Mouse (Mus musculus): ENCODE data around the gene Lamb1.

The Lamb1 gene

GRCm38 (mm10) chr12:31283617-31284136 lies 18.6 kb downstream of the Lamb1 start:
- no peak for DNase-seq (ENCODE audit: low spot score)

GRCm38 (mm10) chr12:31289046-31289445 lies 24.0 kb downstream of the Lamb1 start:
- no peak for DNase-seq (ENCODE audit: low spot score)

- DNase-seq (ENCODE audit: low spot score) = no peak
These were observed 25.9 kb downstream of the Lamb1 start for GRCm38 (mm10) chr12:31290951-31291350.

- DNase-seq (ENCODE audit: low spot score) = no peak
These were observed 28.5 kb downstream of the Lamb1 start for GRCm38 (mm10) chr12:31293361-31294142.

GRCm38 (mm10) chr12:31294526-31294925 lies 29.5 kb downstream of the Lamb1 start:
- no peak for DNase-seq (ENCODE audit: low spot score)

- no peak for DNase-seq (ENCODE audit: low spot score)
These were observed 30.0 kb downstream of the Lamb1 start for GRCm38 (mm10) chr12:31294996-31295395.

- DNase-seq (ENCODE audit: low spot score) = no peak
These were observed 30.5 kb downstream of the Lamb1 start for GRCm38 (mm10) chr12:31295505-31295904.

- no peak for DNase-seq (ENCODE audit: low spot score)
These were observed 31.1 kb downstream of the Lamb1 start for GRCm38 (mm10) chr12:31296097-31296496.

- no peak for DNase-seq (ENCODE audit: low spot score)
These were observed 33.1 kb downstream of the Lamb1 start for GRCm38 (mm10) chr12:31298122-31298521.

GRCm38 (mm10) chr12:31298530-31298929 lies 33.5 kb downstream of the Lamb1 start:
- no peak for DNase-seq (ENCODE audit: low spot score)

GRCm38 (mm10) chr12:31299126-31299525 lies 34.1 kb downstream of the Lamb1 start:
- no peak for DNase-seq (ENCODE audit: low spot score)

- no peak for DNase-seq (ENCODE audit: low spot score)
These were observed 34.7 kb downstream of the Lamb1 start for GRCm38 (mm10) chr12:31299676-31300197.

GRCm38 (mm10) chr12:31300276-31300675 lies 35.2 kb downstream of the Lamb1 start:
- no peak for DNase-seq (ENCODE audit: low spot score)

- no peak for DNase-seq (ENCODE audit: low spot score)
These were observed 37.2 kb downstream of the Lamb1 start for GRCm38 (mm10) chr12:31302266-31302665.

- DNase-seq (ENCODE audit: low spot score) = no peak
These were observed 37.9 kb downstream of the Lamb1 start for GRCm38 (mm10) chr12:31302766-31303511.

- no peak for DNase-seq (ENCODE audit: low spot score)
These were observed 41.1 kb downstream of the Lamb1 start for GRCm38 (mm10) chr12:31306075-31306675.

- no peak for DNase-seq (ENCODE audit: low spot score)
These were observed 42.0 kb downstream of the Lamb1 start for GRCm38 (mm10) chr12:31307011-31307410.

- DNase-seq (ENCODE audit: low spot score) = no peak
These were observed 42.7 kb downstream of the Lamb1 start for GRCm38 (mm10) chr12:31307756-31308155.

GRCm38 (mm10) chr12:31310687-31311086 lies 45.7 kb downstream of the Lamb1 start:
- no peak for DNase-seq (ENCODE audit: low spot score)

- DNase-seq (ENCODE audit: low spot score) = no peak
These were observed 46.7 kb downstream of the Lamb1 start for GRCm38 (mm10) chr12:31311671-31312265.

GRCm38 (mm10) chr12:31312281-31312680 lies 47.2 kb downstream of the Lamb1 start:
- DNase-seq (ENCODE audit: low spot score) = no peak

GRCm38 (mm10) chr12:31313136-31313535 lies 48.1 kb downstream of the Lamb1 start:
- DNase-seq (ENCODE audit: low spot score) = no peak
